Mouse (Mus musculus) thymus, adult 2 months (tissue): ENCODE results near the gene Tmem120b. TPM values are rescaled to one million over a fixed set of nuclear protein-coding genes. Genes with fewer than 3 reads are reported as not detected.

Source experiments
- DNase-seq: peaks from one replicate; pipeline ENCODE4 v3.0.0; 2021
- H3K27ac ChIP-seq: fragments of 200-500 bp; 2 replicates; pipeline ENCODE4 v1.5.1; 2012; ENCODE audit warnings: low read length, control low read depth; ENCODE audit not compliant: control insufficient read depth, insufficient read depth
- H3K27me3 ChIP-seq: fragments of 200-500 bp; 2 replicates; pipeline ENCODE4 v1.6.1; 2012; ENCODE audit warnings: mild to moderate bottlenecking, low read length, moderate library complexity, mixed read lengths; ENCODE audit not compliant: control insufficient read depth, insufficient read depth
- H3K36me3 ChIP-seq: fragments of 200-500 bp; 2 replicates; pipeline ENCODE4 v1.6.1; 2012; ENCODE audit warnings: mild to moderate bottlenecking, low read length, moderate library complexity; ENCODE audit not compliant: control insufficient read depth, insufficient read depth
- H3K4me1 ChIP-seq: fragments of 200-500 bp; replicated peaks from 2 replicates; pipeline ENCODE4 v1.6.1; 2012; ENCODE audit warnings: low read length; ENCODE audit not compliant: control insufficient read depth, insufficient read depth
- H3K4me3 ChIP-seq: fragments of 200-500 bp; 2 replicates; pipeline ENCODE4 v1.5.1; 2012; ENCODE audit warnings: mild to moderate bottlenecking, low read length, control low read depth, moderate library complexity; ENCODE audit not compliant: control insufficient read depth, insufficient read depth
- CTCF ChIP-seq: fragments of 200-500 bp; IDR thresholded peaks from 2 replicates; pipeline ENCODE4 v1.5.1; 2012; ENCODE audit warnings: mild to moderate bottlenecking, control low read depth, low read length, moderate library complexity, borderline replicate concordance; ENCODE audit not compliant: control insufficient read depth, poor library complexity, insufficient read depth; ENCODE audit errors: extremely low read depth
- POLR2A ChIP-seq: fragments of 200-500 bp; IDR thresholded peaks from 2 replicates; pipeline ENCODE4 v1.6.1; 2012; ENCODE audit warnings: mild to moderate bottlenecking, low read length, control low read depth, moderate library complexity; ENCODE audit not compliant: control insufficient read depth, poor library complexity, insufficient read depth; ENCODE audit errors: extremely low read depth
- WGBS: fragments of 180-500 bp; shearing (Covaris S2); methylation state at CpG from one replicate; pipeline ENCODE4 v1.1.7; 2018; 5-methylcytosine and 5-hydroxymethylcytosine counted together
- polyA plus RNA-seq: library from polyadenylated mRNA; depleted of rRNA; stranded (reverse); fragments of >200 nt; gene quantifications from 2 replicates; pipeline ENCODE4 v1.2.3, GENCODE M21; 2012

The Tmem120b gene
- polyA plus RNA-seq, 1 experiment, result 43.6 TPM

DNA sequence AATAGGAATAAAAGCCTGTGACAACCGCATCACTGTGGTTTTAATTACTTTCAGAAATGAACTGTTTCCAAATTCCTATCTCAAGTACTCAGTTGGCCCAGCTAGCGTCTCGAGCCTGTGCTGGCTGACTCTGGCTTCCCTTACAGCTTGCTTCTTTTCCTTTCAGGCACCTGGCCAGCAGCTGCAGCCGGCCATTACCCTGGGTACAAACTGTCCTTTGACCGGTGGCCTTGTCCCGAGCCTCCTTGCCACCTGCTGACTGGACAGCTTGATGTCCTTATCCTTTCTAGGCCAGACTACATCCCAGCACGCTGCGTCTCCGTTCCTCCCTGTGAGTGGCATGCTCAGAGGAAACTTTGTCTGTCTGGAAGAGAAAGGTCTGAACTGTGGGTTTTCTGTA, 17.3 kb upstream of the Tmem120b start:
- Histone ChIP-seq H3K4me3 (no peak overlapping the region), H3K36me3 (no peaks in the 10 kb centered on the region), H3K27ac (no peak overlapping the region), H3K4me1 (peaks cover 13% of the 10 kb centered on the region), H3K27me3 (no peaks in the 10 kb centered on the region)
- no peak for TF ChIP-seq POLR2A
- no peak for TF ChIP-seq CTCF
- no peak for DNase-seq
- WGBS, result 91% methylated on average over 9 of the region's 9 CpGs

DNA sequence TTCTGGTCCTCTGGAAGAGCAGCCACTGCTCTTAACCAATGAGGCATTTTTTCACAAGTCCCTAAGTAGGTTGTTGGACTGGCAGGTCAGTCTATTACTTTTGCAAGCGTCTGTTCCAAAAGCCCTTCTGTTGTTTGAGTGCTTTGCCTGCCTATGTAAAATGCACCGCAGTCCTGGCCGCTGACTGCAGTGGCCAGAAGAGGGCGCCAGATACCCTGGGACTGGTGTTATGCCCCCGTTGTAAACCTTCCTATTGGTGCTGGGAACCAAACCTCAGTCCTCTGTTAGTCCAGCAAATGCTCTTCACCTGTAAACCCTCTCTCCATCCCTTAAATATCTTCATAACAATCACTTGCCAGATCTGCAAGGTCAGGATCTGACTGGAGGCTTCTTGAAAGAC, 16.5 kb upstream of the Tmem120b start:
- peaks cover 13% of the 10 kb centered on the region for H3K4me1 ChIP-seq
- no peak overlapping the region for H3K4me3 ChIP-seq
- no peak for DNase-seq
- no peak for TF ChIP-seq POLR2A
- no peak for TF ChIP-seq CTCF
- 96% methylated on average over 5 of the region's 5 CpGs for WGBS
- H3K27ac ChIP-seq, result no peak overlapping the region
- no peaks in the 10 kb centered on the region for H3K27me3 ChIP-seq
- no peaks in the 10 kb centered on the region for H3K36me3 ChIP-seq

DNA sequence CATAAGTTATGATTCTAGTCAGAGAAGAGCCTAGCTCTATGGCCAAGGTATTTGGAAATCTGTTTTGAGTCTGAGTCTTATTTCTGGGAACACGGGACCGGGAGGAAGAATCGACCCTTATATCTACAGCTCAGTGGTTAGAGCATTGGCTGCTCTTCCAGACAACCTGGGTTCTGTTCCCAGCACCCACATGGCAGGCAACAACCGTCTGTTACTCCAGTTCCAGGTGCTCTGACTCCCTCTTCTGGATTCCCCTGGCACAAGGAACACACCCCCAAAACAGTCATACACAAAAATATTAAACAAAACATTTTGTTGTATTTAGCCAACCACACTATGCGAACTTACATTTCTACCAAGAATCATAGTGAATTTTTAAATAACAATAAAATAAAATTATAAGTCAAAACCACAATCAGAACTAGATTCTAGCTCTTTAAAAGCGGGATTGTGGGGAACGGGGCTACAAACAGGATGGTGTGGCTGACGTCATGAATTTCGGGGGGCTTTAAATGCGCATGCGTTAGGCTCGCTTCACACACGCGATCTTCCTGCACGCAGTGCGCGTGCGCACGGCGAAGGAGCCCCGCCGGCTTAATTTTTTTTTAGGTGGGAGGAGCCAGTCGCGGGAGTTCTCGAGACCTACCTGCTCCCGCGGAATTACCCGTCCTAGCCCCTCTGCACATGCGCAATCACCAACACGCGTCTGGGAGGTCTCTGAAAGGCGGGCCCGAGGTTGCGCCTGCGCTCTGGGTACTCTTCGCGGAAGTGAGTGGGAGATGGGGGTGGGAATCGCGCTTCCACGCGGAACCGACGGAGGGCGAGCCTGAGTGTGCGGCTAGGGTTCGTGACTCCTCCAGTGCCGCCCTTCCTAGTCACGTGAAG, 10.6 kb upstream of the Tmem120b start:
- H3K27me3 ChIP-seq, result no peaks in the 10 kb centered on the region
- H3K27ac ChIP-seq, result no peak overlapping the region
- peak; percentile 99 for DNase-seq
- 8% methylated on average over 48 of the region's 48 CpGs for WGBS
- H3K4me3 ChIP-seq, result peak overlapping the region; percentile 16; the same call in 1 of the 2 replicates
- peaks cover 10% of the 10 kb centered on the region for H3K4me1 ChIP-seq
- H3K36me3 ChIP-seq, result no peaks in the 10 kb centered on the region
- peak; percentile 74 for TF ChIP-seq POLR2A
- peak; percentile 76 for TF ChIP-seq CTCF

DNA sequence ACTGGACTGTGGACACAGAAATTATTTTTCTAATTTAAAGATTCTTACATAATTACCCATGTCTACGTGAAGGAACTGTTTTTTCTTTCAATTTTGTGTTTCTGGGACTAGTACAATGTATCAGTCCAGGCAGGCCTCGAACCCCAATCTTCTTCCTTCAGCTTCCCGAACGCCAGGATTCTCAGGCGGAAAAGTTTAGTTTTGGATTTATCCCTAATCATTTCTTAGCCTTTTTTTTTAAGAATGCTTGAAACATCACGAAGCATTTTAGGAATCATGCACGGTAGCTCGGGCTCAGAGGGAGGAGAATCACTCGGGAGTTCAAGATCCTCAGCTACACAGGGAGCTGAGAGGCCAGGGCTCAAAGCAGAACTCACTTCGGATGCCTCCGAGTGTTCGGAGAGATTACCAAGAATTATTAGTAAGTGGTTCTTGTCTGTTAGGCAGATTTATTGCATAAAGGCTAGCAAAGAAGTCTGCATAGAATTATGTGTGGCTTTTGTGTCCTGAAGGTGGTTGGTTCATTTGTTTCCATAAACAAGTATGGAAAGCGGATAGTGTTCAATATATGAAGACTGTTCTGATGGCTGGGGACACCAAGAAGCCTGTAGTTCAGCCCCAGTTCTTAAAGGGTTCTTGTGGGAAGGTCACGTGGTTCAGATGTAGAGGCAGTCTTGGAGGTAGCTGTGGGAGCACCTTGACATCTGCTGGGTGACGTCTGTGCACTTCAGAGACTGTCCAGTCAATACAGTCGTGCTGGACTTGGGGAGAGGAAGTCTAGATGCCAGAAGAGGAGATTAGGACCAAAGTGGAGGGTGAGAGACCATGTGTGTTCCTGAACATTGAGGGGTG, 9.7 kb upstream of the Tmem120b start:
- DNase-seq, result peak; percentile 40
- peak overlapping the region; percentile 35 for H3K27ac ChIP-seq
- peaks cover 10% of the 10 kb centered on the region for H3K4me1 ChIP-seq
- 14% methylated on average over 16 of the region's 16 CpGs for WGBS
- TF ChIP-seq CTCF (no peak), POLR2A (no peak)
- H3K27me3 ChIP-seq, result no peaks in the 10 kb centered on the region
- peak overlapping the region; percentile 16; the same call in 1 of the 2 replicates for H3K4me3 ChIP-seq
- H3K36me3 ChIP-seq, result no peaks in the 10 kb centered on the region

DNA sequence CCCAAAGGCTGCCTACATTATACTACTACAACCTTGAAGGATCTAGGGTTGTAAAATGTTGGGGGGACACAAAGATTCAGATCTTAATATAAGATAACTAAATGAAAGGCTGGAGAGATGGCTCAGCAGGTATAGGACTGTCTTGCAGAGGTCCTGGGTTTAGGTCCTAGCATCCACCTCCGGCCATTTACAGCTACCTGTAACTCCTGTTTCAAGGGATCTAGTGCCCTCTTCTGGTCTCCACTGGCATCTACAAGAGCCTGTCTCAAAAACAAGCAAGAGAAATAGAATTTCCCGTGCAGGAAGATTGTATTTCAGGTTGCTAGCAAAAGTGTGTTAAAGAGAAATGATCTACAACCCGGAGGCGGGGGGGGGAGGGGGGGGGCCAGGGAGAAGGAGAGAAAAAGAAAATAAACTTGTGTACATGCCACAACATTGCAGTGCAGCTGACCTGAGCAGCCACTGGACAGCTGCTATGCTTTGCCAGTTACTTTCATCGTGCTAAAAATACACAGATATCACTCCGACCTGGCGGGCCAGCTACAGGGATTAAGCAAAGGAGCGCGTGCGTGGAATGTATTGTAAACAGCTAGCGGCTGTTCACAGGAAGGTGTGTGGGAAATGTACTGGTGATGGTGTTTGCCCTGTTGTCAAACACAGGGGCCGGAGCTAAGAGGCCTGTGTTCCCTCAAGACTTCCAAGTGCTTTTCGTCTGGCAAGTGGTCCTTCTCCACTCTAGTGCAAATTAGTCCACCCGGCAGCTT, 8.3 kb upstream of the Tmem120b start:
- H3K36me3 ChIP-seq, result no peaks in the 10 kb centered on the region
- WGBS, result 61% methylated on average over 14 of the region's 14 CpGs
- H3K4me1 ChIP-seq, result peaks cover 12% of the 10 kb centered on the region
- no peaks in the 10 kb centered on the region for H3K27me3 ChIP-seq
- H3K27ac ChIP-seq, result no peak overlapping the region
- H3K4me3 ChIP-seq, result no peak overlapping the region
- peak; percentile 71 for DNase-seq
- TF ChIP-seq POLR2A (no peak), CTCF (no peak)
